Mouse (Mus musculus) liver, postnatal 0 days (tissue): Measurements from ENCODE around the gene Fam227b.

Experiments used
- CTCF ChIP-seq: sonication (generic); IDR thresholded peaks from 2 replicates; pipeline ENCODE4 v1.5.1; 2016; ENCODE audit warnings: antibody characterized with exemption, low read depth
- EP300 ChIP-seq: IDR thresholded peaks from 2 replicates; pipeline ENCODE4 v1.6.1; 2016; ENCODE audit warnings: antibody characterized with exemption, low read depth, mild to moderate bottlenecking

- TF ChIP-seq CTCF (no peak), EP300 (no peak)
Measured at GRCm38 (mm10) chr2:126042674-126043073, 109.1 kb downstream of the Fam227b start.
